Mouse (Mus musculus) MEL (cell line): Measurements from ENCODE around the gene Atg2a.
A peak's percentile ranks its signal among the peaks of the same experiment; 100 is the strongest.

Source experiments
- CTCF ChIP-seq, 3 experiments: IDR thresholded peaks in 2 of 3; conservative IDR thresholded peaks in 1 of 3; 2 replicates each; pipeline ENCODE4 v1.5.1; 2011 to 2012; ENCODE audit warnings: low read length in 3 of 3, low read depth in 2 of 3, mild to moderate bottlenecking in 2 of 3, improper control_type of control experiment in 1 of 3, inconsistent platforms in 1 of 3, mixed read lengths in 1 of 3, moderate library complexity in 1 of 3; ENCODE audit not compliant: control insufficient read depth in 1 of 3, insufficient read depth in 1 of 3, poor library complexity in 1 of 3, severe bottlenecking in 1 of 3
- E2F4 ChIP-seq: IDR thresholded peaks from 2 replicates; pipeline ENCODE4 v1.6.1; 2011; ENCODE audit warnings: low read depth, low read length, improper control_type of control experiment, borderline replicate concordance
- EP300 ChIP-seq, 2 experiments: IDR thresholded peaks; 2 replicates each; pipeline ENCODE4 v1.6.1; 2011; ENCODE audit warnings: improper control_type of control experiment in 2 of 2, low read length in 2 of 2, low read depth in 1 of 2, mild to moderate bottlenecking in 1 of 2
- GATA1 ChIP-seq: IDR thresholded peaks from 2 replicates; pipeline ENCODE4 v1.6.1; 2011; ENCODE audit warnings: low read depth, low read length, improper control_type of control experiment
- MAFK ChIP-seq: IDR thresholded peaks from 2 replicates; pipeline ENCODE4 v1.6.1; 2011; ENCODE audit warnings: low read depth, mild to moderate bottlenecking, low read length, improper control_type of control experiment, borderline replicate concordance
- MAX ChIP-seq: IDR thresholded peaks from 2 replicates; pipeline ENCODE4 v1.6.1; 2011; ENCODE audit warnings: low read length, improper control_type of control experiment
- NELFE ChIP-seq: IDR thresholded peaks from 2 replicates; pipeline ENCODE4 v1.6.1; 2011; ENCODE audit warnings: low read depth, low read length, improper control_type of control experiment
- TAL1 ChIP-seq: IDR thresholded peaks from 2 replicates; pipeline ENCODE4 v1.6.1; 2012; ENCODE audit warnings: mild to moderate bottlenecking, inconsistent platforms, low read length, moderate library complexity, mixed read lengths
- TBP ChIP-seq: IDR thresholded peaks from 2 replicates; pipeline ENCODE4 v1.8.0; 2011; ENCODE audit warnings: low read depth, low read length, improper control_type of control experiment
- TCF12 ChIP-seq: IDR thresholded peaks from 2 replicates; pipeline ENCODE4 v1.6.1; 2014; ENCODE audit warnings: low read depth, mild to moderate bottlenecking, inconsistent platforms, low read length, improper control_type of control experiment, moderate library complexity

DNA sequence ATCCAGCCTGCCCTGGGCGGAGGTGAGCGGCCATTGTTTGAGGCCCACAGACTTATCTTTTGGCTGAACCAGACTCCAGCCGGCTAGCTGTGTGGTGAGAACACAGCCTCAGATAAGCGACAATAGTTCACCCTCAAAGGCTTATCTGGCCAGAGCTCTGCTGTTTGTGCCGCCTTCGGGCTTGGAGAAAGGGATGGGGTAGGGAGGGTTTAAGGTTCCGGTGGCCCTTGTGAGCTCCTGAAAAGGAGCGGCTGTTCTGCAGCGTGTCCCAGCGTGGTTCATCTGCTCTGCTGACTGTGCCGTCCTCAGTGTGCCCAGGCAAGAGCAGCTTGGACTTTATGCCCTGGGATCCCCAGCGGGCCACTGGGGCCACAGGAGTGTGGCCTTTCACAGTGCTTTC, 43.0 kb downstream of the Atg2a start:
- TF ChIP-seq E2F4 (no peak), TBP (no peak), TCF12 (peak; percentile 93), MAFK (no peak), NELFE (peak; percentile 56), TAL1 (peak; percentile 85), CTCF (IDR thresholded peaks at IDR 0.05 in 2 of 3, conservative IDR thresholded peaks at IDR 0.05 in 1 of 3; ENCODE audit: control insufficient read depth in 1 of 3, insufficient read depth in 1 of 3, low read depth in 2 of 3, low read length in 3 of 3, poor library complexity in 1 of 3, severe bottlenecking in 1 of 3) (no peak), MAX (no peak), GATA1 (peak; percentile 97), EP300 (IDR thresholded peaks at IDR 0.05; ENCODE audit: low read depth in 1 of 2, low read length in 2 of 2) (peak; percentile 88 to 97)
